Mouse (Mus musculus): ENCODE data around the gene Ldb1.

- no peak for TF ChIP-seq CTCF (IDR thresholded peaks at IDR 0.05; ENCODE audit: control insufficient read depth, insufficient read depth, low read length)
- TF ChIP-seq POLR2A (IDR thresholded peaks at IDR 0.05; ENCODE audit: borderline replicate concordance, control insufficient read depth, low read depth, low read length): no peak
Observed at GRCm38 (mm10) chr19:46045696-46046311, 790 bp upstream of the Ldb1 start.
